Mouse (Mus musculus): Measurements from ENCODE around the gene Ralgps2.
A peak's percentile ranks its signal among the peaks of the same experiment; 100 is the strongest.

Gene Ralgps2

DNA sequence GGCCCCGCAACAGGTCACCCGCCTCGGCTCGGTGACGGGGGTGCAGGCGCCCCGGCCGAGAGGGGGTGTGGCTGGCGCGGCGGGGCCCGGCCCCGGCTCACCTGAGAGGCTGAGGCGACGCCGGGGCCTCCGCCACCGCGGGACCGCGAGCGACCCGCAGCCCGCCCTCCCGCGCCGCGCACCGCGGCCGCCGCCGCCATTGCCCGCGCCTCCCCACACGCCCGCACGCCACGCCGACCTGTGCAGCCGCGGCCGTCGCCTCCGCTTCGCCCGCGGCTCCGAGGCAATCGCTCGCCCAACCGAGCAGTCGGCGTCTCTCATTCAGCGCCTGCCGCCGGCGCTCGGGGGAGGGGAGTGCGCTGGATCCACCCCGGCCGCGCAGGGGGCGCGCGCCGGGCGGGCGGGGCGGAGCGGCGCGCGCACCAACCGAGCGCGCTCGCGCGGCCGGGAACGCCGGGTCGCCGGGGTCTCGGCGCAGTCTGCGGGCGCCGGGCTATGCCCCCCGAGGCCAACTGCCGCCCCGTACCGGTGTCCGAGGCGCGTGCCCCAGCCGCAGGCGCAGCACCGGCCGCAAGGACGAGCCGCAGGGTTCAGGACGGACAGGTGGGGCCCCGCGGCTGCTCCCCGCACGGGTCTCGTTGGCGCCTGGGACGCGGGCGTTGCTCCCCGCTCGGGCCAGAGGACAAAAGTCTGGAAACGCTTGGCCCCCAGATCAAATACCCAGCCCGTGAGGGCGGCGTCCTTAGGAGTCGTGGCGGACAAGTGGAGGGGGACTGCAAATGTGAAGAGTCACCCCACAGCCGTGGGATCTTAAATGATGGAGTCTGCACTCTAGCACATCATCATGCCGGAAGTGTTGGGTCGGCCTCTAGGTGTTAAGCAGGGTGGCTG lies at the start of gene Ralgps2:
Gene Ralgps2 (minus strand): TSS at position 376 of the 891 bp plus-strand sequence.
- DNase-seq = peak; percentile 97

DNA sequence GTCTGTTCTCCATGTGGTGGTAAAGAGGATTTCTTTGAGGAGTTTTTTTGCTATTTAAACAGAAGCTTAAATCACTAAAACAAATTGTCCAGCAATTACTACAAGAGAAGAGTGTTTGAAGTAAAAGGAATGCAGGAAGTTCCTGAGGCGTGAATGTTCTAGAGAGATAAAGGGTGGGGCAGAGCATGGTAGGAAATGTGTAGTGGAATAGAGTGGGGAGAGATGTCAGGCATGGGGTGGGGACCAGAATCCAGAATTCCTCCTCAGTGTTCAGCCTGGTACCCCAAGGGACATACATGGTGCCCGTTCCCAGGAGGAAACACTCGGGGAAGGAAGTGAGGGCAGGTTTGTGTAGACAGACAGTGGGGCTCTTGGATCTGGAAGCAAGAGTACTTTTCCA lies 48.1 kb upstream of the Ralgps2 start:
- peak; percentile 92 for DNase-seq

DNA sequence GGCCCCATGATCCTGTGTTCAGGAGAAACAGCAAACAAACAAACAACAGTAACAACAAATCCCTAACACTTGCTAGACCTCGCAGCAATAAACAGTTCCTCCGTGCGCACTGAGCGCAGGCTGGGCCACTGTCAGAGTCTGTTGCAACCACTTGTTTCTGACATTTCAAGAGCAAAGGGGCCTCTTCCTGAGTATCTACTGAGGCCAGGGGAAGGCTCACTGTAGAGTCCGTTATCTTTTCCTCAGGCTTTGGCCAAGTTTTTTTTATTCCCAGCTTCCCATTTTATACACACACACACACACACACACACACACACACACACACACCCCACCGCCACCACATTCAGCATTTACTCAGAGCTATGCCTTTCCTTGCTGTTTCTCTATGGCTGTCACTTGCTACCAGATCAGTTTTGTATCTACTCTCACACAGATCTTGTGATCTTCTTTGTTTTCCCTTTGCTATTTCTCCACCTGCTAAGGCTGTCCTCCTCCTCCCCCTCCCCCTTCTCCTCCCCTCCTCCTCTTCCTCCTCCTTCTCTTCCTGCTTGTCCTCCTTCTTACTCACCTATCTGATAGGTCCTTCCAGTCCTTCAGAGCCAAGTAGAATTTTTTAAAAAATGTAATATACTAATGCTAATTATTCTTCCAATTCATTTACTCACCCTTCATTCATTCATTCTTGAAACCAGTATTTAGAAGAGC lies 47.4 kb upstream of the Ralgps2 start:
- DNase-seq = no peak

DNA sequence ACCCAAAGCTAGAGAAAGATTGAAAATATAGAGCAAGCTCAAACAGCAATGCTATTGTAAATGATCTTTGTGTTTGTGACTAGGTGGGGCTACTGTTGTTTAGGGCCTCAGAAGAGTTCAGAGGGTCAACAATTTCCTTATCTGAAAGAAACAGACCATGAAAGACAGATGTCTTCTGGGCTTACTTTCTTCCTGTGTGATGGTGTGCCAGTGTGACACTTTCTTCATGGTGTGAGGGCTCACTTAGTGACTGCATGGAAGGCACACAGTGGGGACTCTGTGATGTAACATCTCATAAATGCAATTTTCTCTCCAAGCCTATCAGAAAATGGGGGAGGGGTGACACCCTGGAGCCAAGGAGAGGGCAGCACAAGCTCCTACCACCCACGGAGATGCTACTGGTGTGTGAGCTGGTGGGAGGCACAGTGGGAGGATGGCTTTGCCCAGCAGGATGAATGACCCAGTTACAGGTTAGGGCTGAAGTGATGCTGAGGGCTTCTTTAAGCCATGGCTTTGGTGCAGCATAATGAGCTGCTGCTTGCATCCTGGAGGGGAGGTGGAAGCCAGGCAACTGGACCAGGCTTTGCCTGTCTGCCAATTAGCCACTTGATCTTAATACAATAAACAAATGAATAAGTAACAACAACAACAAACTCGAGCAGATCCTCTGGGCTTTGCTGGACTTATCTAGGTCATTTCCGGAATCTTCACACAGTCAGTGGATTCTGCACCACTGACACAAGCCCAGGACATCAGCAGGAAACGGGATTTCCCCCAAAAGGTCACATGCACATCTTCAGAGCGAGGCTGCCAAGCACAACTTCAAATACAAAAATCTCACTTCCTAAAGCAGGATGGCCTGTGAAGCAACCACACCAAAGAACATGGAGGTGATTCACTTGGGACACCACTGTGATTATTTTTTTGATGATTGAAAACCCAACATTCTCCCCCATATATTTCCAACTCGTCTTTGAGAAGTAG lies 46.5 kb upstream of the Ralgps2 start:
- DNase-seq = peak; percentile 96

DNA sequence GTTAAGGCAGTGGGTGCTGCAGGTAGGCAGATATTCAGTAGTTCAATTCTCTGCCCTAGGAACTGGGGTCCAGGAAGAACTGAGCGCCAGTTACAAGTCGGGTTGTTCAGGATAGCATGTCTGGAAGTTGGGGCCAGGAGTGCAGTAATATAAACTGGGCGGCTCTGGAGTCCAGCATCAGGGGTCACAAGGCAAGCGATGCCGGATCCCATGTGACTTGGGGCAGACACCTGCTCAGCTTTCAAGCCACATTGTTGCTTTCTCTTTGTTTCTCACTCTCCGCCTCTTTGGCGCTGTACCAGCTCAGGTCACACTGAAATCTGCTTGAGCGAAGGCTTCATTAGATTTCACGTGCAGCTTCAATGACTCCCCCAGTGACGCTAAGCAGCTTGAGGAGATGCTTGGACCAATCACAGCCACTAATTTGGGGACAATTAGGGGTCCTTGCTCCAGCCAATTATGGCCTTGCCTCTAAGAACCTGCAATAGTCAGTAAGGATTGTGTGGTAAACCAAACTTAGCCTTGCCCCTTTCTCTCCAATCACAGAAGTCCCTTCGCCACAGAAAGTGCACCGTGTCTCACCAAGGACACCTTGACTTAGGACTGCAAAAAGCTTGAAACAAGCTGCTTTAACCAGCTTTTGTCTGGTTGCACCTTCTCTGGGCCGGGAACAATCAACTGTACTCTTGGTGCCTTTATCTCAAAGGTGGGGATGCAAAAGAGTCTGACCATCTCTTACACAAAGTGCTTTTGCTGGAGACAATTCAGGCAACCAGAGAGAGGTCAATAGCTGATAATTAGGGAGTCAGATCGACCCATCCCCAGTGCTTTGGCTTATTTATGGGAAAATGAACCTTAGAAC lies 43.8 kb upstream of the Ralgps2 start:
- no peak for DNase-seq

DNA sequence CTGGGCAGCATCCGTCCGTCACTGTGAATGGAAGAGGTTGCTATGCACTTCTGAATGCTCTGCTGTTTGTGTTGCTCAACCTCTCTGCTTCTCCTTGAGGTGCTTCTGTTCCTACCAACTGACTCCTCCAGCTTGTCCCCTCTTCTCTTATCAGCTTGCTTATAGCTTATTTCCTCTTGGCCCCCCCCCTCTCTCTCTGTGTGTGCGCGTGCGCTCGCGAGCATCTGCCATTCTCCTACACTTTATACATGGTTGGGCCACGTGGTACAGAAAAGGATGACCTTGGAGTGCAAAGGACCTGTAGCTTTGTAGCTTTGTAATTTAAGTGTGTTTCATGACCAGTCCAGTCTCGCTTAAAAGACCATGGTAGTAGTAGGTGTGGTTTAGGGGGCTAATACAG lies 42.5 kb upstream of the Ralgps2 start:
- no peak for DNase-seq

DNA sequence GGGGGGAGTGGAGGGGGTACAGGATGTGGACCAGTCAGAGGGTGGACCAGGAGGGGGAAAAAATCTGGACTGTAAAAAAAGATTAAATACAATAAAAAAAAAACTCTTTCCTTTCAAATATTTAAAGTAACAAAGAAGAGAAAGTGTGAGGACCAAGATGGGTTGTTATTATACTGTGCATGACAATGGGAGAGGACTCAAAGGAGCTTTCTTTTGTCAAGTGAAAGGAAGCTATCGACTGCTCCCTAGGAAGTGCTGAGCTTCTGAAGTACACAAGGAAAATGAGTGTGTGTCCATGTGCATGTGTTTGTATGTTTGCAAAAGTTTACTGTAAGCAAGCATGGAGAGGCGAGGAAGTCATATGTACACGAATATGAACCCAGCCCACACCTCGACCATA lies 40.3 kb upstream of the Ralgps2 start:
- no peak for DNase-seq

DNA sequence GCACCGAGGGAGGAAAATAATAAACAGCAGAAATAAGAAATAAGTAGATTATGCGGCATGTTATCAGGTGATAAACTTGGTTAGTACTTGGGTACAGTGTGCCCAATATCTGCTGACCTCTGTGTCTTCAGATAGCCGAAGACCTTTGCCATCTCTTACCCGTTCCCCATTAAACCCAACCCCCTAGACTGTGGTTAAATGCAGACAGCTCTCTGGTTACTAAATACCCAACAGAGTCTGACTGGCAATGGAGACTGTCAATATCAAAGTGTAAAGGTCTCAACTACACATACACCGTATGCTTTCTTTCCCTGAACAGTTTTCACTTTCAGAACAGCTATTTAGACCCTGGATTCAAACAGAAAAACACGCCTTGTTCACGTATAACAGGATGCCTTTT lies 39.2 kb upstream of the Ralgps2 start:
- no peak for DNase-seq

DNA sequence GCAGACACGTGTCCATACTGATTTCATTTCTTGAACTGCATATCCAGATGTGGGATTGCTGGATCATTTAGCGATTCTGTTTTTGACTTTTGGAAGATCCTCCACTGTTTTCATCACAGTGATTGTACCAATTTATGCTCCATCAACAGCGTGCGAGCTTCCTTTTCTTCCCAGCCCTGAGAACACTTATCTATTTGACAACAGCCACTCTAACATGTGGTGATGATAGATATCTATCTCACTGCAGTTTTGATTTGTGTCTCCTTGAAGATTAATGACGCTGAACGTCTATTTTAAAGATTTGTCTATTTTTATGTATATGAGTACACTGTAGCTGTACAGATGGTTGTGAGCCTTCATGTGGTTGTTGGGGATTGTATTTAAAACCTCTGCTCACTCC lies 34.4 kb upstream of the Ralgps2 start:
- no peak for DNase-seq

DNA sequence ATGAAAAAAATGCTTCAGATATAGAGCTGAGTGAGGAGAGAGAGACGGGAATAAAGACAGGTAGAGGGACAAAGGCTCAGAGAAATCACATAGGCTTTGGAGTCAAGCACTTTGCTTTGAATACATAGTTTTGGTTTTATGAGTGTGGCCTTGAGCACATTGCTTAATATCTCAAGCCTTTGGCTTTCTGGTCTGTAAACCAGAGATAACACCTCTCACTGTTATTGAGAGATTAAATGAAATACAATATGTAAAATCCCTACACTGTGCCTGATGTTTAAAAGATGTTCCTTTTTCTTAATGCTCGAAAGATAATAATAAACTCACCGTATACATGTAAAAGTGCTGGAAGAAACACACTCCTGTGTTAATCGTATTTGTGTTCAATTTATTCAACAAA lies 33.0 kb upstream of the Ralgps2 start:
- DNase-seq = no peak

DNA sequence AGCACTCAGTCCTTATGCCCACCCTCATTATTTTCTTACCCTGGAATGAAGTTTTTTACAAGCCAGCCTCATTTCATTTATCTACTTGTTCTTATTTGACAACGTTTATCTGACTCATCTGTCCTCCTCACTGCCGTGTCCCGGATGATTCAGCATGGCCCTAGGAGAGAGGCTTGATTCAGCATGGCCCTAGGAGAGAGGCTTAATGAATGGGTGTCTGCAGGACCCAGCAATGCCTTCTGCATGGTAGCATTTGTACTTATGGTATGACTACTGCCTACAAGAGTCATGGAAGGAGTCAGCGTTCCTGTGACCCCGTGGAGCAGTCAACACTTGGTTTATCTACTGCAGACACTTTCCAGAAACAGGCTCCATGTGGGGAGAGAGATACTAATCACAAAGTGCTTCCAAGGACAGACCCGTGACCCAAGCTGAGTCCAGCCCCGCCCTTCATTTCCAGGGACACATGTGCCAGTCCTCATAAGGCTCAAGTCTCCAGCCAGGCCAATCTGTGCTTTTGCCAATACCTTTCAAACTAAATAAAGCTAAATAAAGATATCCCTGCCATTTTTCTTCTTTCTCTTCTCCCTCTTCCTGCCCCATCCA lies 31.9 kb upstream of the Ralgps2 start:
- no peak for DNase-seq

DNA sequence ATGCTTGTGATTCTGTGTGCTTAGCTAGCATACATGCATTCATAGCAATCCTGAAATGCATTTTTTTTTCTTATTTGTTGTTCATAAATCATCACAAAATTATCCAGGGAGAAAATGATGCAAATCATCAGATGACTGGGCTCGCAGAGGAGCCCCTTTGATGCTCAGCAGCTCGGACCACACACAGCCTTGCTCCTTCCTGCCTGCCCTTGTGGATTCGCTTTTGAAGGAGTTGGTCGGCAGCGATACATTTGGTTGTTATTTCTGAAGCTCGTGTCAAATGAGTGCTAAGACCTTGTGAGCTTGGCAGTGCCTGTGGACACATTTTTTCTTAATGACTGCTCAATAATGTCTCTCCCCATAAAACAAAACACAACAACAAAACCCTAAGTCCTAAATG lies 31.2 kb upstream of the Ralgps2 start:
- DNase-seq = peak; percentile 55

DNA sequence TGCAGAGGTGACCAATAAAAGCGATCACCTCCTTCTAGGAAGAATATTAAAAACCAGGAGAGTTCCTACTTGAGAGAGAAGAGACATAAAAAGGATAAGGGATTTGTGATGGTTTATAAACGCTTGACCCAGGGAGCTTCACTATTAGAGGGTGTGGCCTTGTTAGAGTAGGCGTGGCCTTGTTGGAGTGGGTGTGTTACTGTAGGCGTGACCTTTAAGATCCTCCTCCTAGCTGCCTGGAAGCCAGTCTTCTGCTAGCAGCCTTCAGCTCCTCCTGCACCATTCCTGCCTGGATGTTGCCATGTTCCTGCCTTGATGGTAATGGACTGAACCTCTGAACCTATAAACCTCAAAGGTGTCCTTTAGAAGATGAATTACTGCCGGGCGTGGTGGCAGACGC lies 28.7 kb upstream of the Ralgps2 start:
- DNase-seq = peak; percentile 43

DNA sequence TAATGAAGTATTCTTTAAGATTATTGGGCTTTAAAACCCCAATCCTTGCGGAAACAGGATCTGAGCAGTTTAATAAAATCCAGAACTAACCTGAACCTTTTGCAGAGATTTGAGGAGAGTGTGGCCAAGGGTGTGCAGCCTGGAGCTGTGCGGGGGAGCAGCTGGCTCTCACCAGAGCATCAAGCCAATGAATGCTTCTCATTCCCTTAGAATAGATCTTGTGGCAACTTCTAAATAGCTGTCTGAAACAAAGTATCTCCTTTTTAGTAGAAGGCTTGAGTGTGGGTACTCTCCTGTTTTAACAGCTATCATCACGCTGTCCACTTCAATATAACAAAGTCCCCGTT lies 25.1 kb upstream of the Ralgps2 start:
- peak; percentile 43 for DNase-seq

DNA sequence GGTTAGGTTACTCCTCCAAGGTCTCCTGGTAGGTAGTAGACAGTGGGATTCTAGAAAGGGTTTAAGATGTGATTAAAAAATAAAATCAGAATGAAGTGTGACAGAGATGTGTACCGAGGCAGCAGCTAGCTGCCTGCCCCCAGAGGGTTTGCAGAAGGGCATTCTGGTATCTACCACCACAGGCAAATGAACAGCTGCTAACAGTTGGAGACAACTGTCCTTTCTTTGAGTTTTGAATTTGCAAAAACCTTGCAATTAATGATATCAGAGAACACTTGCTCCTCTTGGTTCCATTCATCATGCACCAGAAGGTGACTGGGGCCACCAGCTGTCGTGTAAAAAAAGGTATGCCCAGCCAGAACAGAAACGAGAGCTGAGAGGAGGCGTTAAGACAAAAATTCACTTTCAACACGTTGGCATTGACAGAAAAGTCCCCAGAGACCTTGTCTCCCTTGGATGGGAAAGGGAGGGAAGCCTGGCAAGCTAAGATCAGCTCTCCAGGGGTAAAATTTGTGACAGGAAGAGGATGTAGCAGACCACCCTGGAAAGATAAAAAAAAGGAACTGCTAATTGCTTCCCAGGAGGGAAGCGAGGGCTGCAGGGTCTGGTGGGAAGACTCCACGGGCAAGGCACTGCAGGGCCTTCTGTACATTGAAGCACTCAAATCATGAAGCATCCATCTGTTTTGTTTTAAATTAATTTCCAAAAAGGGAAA lies 24.6 kb upstream of the Ralgps2 start:
- DNase-seq = peak; percentile 42

DNA sequence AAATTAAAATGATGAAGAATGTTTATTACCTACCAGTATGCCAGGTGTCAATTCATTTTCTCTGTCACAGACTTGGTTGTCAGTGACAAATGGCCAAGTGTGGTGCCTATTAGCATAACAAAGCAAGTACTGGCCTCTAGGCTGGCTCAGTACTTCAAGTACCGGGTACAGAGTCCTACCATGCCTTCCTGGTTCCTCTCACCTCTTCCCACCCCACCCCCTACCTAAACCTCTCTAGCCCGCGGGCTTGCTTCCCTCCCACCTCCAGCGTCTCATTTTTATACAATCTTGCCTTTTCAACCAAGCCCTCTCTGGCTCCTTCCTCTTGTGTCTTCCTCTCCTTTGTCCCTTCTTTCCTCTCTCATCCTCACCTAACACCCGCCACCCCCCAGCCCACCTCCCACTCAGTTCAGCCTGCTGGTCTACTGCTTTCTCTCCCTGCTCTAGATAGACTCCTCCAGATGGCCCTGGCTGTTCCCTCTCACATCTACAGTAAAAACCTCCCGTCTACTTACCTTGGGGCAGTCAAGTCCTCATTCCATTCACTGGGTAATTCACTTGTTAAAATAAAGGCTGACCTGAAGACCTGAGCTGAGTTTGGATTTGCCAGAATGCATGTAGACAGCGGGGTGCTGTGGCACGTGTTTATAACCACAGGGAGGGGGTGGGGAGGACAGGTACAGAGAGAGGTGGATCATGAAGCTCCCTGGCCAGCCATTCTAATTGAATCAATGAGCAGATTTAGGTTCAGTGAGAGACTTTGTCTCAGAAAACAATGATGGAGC lies 22.2 kb upstream of the Ralgps2 start:
- DNase-seq = peak; percentile 56

DNA sequence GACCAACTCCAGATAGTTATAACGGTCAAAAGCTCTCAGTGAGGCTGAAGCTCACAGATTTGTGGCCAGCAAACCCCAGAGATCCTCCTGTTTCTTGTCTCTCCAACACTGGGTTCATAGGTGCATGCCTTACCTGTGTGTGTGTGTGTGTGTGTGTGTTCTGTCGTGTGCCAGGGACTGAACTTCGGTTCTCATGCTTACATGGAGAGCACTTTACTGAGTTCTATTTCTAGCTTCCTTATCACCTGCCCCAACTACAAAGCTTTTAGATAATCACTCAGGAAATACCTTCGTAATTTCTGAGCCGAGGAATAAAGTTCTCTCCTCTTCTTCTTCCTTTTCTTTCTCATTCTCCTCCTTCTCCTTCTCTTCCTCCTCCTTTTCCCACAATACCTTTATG lies 19.6 kb upstream of the Ralgps2 start:
- DNase-seq = peak; percentile 68

DNA sequence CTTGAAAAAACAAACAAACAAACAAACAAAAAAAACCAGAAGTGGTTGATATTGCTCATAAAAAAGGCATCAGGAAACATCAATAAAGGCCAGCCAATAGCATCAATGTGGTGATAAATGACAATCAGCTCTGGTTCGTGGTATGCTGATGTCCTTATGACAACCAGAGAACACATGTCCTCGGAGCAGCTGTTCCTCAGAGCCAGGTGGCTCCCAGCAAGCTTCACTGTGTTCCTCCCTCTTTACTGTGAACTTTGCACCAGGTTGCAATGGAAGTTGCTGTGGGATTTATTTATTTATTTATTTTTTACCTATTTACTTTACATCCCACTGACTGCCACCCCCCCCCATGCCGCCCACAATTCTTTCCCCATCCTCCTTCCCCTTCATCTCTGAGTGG lies 17.9 kb upstream of the Ralgps2 start:
- no peak for DNase-seq

DNA sequence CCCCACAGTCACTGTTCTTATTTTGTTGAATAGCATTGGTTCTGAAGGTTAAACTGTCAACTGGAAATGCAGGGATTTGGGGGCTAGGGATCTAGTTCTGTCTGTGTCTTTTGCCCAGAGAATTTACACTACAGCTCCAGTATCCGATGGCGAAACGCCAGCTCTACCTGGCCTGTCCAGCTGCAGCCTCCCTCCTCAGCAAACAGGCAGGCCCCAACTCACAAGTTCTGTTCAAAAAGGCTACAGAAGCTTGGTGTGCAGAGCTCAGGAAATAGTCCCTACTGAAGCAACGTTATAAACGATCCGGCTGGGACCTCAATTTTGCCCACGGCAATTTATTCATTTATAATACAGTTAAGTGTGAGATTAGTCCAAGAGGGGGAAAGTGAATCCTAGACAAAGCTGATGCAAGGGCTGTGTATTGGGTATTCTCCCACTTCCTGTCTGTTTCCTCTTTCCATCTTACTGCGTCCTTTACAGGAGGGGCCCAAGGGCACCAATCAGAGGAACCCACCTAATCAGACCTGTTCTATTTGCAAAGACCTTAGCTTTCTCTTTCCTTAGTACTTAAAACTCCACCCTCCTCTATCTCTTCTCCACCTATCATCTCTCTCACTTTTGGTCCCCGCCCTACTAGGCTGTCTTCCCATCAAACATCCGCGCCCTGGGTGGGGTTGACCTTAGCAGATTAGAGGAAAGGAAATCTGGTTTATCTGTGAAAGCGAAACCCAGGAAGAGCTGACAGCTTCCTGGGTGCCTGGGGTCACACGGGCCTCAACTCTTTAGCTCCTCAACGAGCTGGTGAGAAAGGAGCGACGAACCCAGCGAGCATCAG lies 16.7 kb upstream of the Ralgps2 start:
- DNase-seq = peak; percentile 91
